Mouse (Mus musculus) cortical plate, adult 2 months (tissue): ENCODE results near the gene Kansl3.

Experiments used
- CTCF ChIP-seq: fragments of 200-500 bp; IDR thresholded peaks from 2 replicates; pipeline ENCODE4 v1.5.1; 2011; ENCODE audit warnings: mild to moderate bottlenecking, control low read depth, low read length; ENCODE audit not compliant: insufficient read depth; ENCODE audit errors: extremely low read depth
- POLR2A ChIP-seq: fragments of 200-500 bp; IDR thresholded peaks from 2 replicates; pipeline ENCODE4 v1.6.1; 2011; ENCODE audit warnings: mild to moderate bottlenecking, low read length, control low read depth; ENCODE audit not compliant: insufficient read depth; ENCODE audit errors: extremely low read depth

- TF ChIP-seq CTCF (no peak), POLR2A (no peak)
These were observed 641 bp downstream of the Kansl3 start for GRCm38 (mm10) chr1:36368112-36368968.
